Mouse (Mus musculus) kidney, embryonic 16.5 days (tissue): ENCODE measurements at regions not wholly inside any gene's neighbourhood (a gene's known extent, or its start where the extent isn't known, plus 50 kb on each side); places are given as distances from the start of the nearest gene placed in this dataset.

Source experiments
- ATAC-seq: fragments of 200-750 bp; cut with Nextera tagmentation; 2 replicates; pipeline ENCODE4 v1.8.0; 2017; ENCODE audit warnings: moderate TSS enrichment; ENCODE audit not compliant: low FRiP score, low TSS enrichment
- H3K27ac ChIP-seq: fragments of 300-500 bp; sonication (generic); 2 replicates; pipeline ENCODE4 v1.5.1; 2014; ENCODE audit warnings: low read length
- H3K27me3 ChIP-seq: fragments of 300-500 bp; sonication (generic); 2 replicates; pipeline ENCODE4 v1.6.1; 2014; ENCODE audit warnings: low read length, control low read depth, mixed read lengths; ENCODE audit not compliant: insufficient read depth
- H3K36me3 ChIP-seq: fragments of 300-500 bp; sonication (generic); 2 replicates; pipeline ENCODE4 v1.6.1; 2014; ENCODE audit warnings: low read length, control low read depth, mixed read lengths; ENCODE audit not compliant: insufficient read depth
- H3K4me1 ChIP-seq: fragments of 300-500 bp; sonication (generic); 2 replicates; pipeline ENCODE4 v1.6.1; 2014; ENCODE audit warnings: low read length, control low read depth, mixed read lengths; ENCODE audit not compliant: insufficient read depth
- H3K4me2 ChIP-seq: fragments of 300-500 bp; sonication (generic); replicated peaks from 2 replicates; pipeline ENCODE4 v1.6.1; 2014; ENCODE audit warnings: low read depth, low read length
- H3K4me3 ChIP-seq: fragments of 300-500 bp; sonication (generic); 2 replicates; pipeline ENCODE4 v1.5.1; 2014; ENCODE audit warnings: mild to moderate bottlenecking, low read length
- H3K9ac ChIP-seq: fragments of 300-500 bp; sonication (generic); replicated peaks from 2 replicates; pipeline ENCODE4 v1.6.1; 2014; ENCODE audit warnings: low read length
- H3K9me3 ChIP-seq: fragments of 300-500 bp; sonication (generic); 2 replicates; pipeline ENCODE4 v1.6.1; 2016; ENCODE audit warnings: low read length, control low read depth
- WGBS: fragments of 180-500 bp; shearing (Covaris S2); extraction: QIAGEN DNeasy Blood & Tissue Kit; methylation state at CpG from one replicate; pipeline ENCODE4 v1.1.7; 2014; 5-methylcytosine and 5-hydroxymethylcytosine counted together

DNA sequence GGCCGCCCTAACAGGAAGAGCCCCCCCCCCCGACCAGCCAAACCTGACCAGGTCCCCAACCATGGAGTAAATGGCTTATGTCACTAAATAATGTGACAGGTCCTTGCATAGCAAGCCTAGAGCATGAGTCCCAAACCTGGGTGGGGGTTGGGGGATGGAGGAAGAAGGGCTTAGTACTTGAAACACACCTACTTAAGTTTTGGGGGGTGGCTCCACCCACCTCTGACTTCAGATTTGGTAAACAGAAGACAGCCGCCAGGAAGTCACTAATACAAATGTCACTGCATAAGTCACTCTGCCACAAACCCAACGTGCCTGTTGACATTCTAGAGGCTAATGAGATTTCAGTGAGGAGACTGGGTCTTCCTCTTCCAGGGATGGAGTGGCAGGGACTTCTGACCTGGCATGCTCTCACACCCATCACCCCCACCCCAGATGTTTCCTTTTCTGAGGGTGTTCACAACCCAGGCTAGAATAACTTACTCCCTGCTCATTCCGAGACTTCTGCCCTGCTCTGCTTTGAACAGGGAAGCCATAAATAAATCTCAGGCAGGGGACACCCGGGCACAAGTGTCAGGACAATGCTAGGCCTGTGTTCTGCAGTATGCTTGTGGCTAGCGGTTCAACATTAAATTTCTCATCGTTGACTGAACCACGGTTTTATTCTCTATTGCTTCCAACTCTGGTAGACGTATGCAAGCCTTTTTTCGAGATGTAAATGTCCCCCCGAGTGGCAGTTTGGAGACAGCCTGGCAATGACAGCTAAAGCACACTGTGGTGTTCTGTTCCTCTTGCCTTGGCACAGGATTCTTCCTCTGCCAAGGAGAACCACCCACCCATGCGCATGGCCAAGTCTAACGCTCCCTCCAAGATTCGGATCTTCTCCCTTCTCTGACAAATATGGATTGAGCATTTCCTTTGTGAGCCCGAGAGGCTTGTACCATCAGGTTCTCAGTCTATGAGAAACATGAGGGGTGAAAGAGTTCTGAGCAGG is 161.6 kb upstream of the Dyrk2 start:
- no peaks in the 10 kb centered on the region for H3K36me3 ChIP-seq
- H3K4me3 ChIP-seq, result no peak overlapping the region
- no peak overlapping the region for H3K27ac ChIP-seq
- H3K9me3 ChIP-seq, result no peaks in the 10 kb centered on the region
- no peaks in the 10 kb centered on the region; the same call in 1 of the 2 replicates for H3K27me3 ChIP-seq
- no peak overlapping the region for H3K4me2 ChIP-seq
- WGBS, result 40% methylated on average over 16 of the region's 16 CpGs
- no peaks in the 10 kb centered on the region for H3K4me1 ChIP-seq
- ATAC-seq, result peak; percentile 76
- H3K9ac ChIP-seq, result no peak overlapping the region

DNA sequence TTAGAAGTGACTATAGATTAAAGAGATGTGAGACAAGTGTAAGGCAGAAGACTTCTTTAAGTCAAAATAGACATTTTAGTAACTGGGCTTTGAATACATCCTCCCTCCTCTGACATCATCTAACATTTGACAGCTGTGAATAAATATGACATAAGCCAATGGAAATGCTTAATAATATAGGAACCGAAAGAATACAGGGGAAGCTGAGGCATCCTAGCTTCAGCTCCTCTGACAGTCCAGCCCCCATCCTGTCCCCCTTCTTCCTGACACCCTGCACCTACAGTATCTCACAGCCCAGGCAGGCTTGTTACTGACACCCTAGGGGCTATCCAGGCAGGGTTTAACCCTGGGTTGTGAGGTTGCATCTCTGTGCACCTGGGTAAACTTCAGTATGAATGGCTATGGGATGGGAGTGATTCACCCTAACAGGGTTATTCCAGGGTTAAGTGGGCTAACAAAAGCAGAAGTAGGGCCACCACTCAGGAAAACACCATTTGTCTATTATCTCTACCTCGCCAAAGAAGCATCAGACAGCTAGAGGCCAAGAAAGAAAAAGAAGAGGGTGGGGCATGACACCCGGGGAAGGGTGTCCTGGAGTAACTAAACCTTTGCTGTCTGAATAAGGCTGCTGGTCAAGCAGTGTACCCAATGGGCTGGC is 158.6 kb upstream of the Dyrk2 start:
- Histone ChIP-seq H3K36me3 (no peaks in the 10 kb centered on the region), H3K27me3 (no peaks in the 10 kb centered on the region; the same call in none of the 2 replicates), H3K4me2 (no peak overlapping the region), H3K9me3 (no peaks in the 10 kb centered on the region), H3K27ac (no peak overlapping the region), H3K4me1 (no peaks in the 10 kb centered on the region), H3K4me3 (no peak overlapping the region), H3K9ac (no peak overlapping the region)
- 62% methylated on average over 3 of the region's 3 CpGs for WGBS
- no peak for ATAC-seq

DNA sequence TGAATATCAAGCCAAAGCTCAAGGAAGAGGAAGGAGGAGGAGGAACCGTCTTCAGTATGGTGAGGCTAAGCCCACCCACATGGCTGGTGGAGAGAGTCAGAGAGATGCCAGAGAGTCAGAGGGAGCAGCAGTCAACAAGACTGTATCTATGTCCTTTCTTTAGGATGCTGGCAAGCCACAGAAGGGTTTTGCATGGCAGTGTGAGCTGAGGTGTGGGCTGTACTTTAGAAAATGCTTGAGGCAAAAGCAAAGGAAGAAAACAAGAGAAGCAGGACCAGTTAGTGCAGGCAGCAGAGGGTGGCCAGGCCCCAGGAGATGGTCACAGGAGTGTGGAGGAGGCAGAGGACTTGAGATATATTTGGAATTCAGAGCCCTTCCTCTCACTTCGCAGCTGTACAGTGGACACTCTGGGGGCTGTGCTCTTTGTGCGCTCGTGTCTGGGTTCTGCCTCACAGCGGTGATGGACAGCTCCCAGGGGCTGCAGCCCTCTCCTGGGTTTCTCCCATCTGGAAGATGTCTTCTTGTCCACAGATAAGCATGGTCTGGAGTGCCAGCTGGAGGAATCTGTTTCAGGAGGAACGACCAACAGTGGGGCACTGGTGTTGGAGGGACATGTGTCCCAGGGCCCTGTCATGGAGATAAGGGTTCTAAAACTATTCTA is 157.4 kb upstream of the Dyrk2 start:
- WGBS, result 9% methylated on average over 6 of the region's 6 CpGs
- ATAC-seq, result peak; percentile 24; the same call in 1 of the 2 replicates
- no peak overlapping the region for H3K27ac ChIP-seq

DNA sequence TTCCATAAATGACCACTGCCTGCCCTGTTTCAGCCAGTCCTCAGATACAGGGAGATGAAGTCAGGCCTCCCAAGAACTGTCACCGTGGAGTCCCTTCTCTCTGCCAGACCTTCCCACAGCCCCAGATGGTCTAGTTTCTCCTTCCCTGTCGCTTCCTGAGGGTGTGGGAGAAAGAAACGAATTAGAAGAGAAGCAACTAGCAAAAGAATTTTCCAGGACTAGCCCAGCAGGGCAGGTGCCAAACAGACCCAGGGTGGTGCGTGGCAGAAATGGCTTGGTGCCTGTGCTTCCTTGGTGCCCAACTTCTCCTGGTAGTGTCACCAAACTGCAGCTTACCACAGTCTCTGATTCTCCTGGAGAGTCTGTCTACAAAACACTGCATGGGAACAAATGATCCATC is 156.3 kb upstream of the Dyrk2 start:
- Histone ChIP-seq H3K4me3 (no peak overlapping the region), H3K4me2 (no peak overlapping the region), H3K4me1 (no peaks in the 10 kb centered on the region), H3K36me3 (no peaks in the 10 kb centered on the region), H3K9ac (no peak overlapping the region), H3K27ac (no peak overlapping the region), H3K9me3 (no peaks in the 10 kb centered on the region), H3K27me3 (no peaks in the 10 kb centered on the region; the same call in none of the 2 replicates)
- WGBS, result 66% methylated on average over 4 of the region's 4 CpGs
- ATAC-seq, result no peak

More for the DNA sequence above, 157.4 kb upstream of the Dyrk2 start:
- no peak overlapping the region for H3K4me2 ChIP-seq
- no peaks in the 10 kb centered on the region for H3K9me3 ChIP-seq
- no peaks in the 10 kb centered on the region; the same call in none of the 2 replicates for H3K27me3 ChIP-seq
- H3K36me3 ChIP-seq, result no peaks in the 10 kb centered on the region
- H3K9ac ChIP-seq, result no peak overlapping the region
- no peak overlapping the region for H3K4me3 ChIP-seq
- H3K4me1 ChIP-seq, result no peaks in the 10 kb centered on the region

DNA sequence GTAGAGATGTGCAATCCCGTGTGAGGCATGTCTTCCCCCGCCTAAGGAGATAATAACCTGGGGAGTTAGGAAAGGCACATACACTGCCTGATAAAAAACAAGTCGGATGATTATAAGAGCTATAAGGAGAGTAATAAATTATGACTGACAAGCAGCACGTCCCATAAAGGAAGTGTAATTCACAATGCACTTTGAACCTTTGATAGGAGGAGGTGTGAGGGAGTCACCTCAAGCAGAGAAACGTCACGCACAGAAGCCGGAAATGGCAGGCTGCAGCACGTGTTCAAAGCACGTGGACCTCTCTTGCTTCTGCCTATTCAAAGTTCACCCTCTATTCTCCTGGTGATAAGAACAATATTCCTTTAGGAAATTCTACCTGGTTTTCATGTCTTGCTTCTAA is 154.4 kb upstream of the Dyrk2 start:
- H3K4me1 ChIP-seq, result no peaks in the 10 kb centered on the region
- H3K4me3 ChIP-seq, result no peak overlapping the region
- no peaks in the 10 kb centered on the region for H3K36me3 ChIP-seq
- 20% methylated on average over 9 of the region's 9 CpGs for WGBS
- ATAC-seq, result no peak
- H3K4me2 ChIP-seq, result no peak overlapping the region
- H3K9me3 ChIP-seq, result no peaks in the 10 kb centered on the region
- H3K27ac ChIP-seq, result no peak overlapping the region
- H3K9ac ChIP-seq, result no peak overlapping the region
- H3K27me3 ChIP-seq, result no peaks in the 10 kb centered on the region; the same call in none of the 2 replicates

DNA sequence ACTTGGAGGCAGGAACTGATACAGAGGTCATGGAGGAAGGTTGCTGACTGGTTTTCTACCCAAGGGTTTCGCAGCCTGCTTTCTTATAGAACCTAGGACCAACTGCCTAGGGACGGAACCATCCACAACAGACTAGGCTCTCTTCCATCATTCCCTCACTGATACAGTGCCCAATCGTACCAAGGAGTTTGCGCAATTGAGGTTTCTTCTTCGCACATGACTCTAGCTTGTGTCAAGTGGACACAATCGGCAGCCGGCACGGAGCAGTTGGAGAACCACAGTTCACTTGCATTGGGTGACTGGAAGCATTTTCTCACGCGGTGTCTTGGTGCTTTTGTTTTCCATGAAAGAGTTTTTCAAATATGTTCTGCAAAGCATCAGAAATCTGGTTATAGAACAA is 149.1 kb upstream of the Dyrk2 start:
- H3K27ac ChIP-seq, result no peak overlapping the region
- H3K4me1 ChIP-seq, result 0 out of 2 replicates have a peak, but pooled peaks cover under 1% of the 10 kb centered on the region
- H3K4me3 ChIP-seq, result no peak overlapping the region
- no peaks in the 10 kb centered on the region for H3K36me3 ChIP-seq
- WGBS, result 91% methylated on average over 10 of the region's 10 CpGs
- H3K27me3 ChIP-seq, result no peaks in the 10 kb centered on the region
- no peaks in the 10 kb centered on the region for H3K9me3 ChIP-seq
- H3K4me2 ChIP-seq, result no peak overlapping the region
- H3K9ac ChIP-seq, result no peak overlapping the region
- no peak for ATAC-seq

DNA sequence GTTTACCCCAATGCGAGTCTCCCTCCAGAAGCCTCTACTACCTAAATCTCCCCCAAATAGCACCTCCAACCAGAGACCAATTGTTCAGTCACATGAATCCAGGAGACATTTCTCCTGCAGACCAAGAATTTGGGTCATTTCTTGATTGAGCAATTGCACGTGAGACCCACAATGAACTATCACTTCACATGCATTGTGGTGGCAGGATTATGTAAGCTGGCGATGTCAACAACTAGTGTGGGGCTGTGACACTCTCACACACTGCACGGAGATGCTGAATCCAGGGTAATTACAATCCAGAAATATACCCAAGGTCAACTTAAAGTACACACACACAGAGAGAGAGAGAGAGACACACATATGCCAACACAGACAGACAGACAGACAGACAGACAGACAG is 148.5 kb upstream of the Dyrk2 start:
- H3K9me3 ChIP-seq, result no peaks in the 10 kb centered on the region
- H3K4me1 ChIP-seq, result 0 out of 2 replicates have a peak, but pooled peaks cover 4% of the 10 kb centered on the region
- 89% methylated on average over 4 of the region's 4 CpGs for WGBS
- no peak overlapping the region for H3K4me2 ChIP-seq
- H3K4me3 ChIP-seq, result no peak overlapping the region
- ATAC-seq, result no peak
- no peaks in the 10 kb centered on the region for H3K36me3 ChIP-seq
- no peak overlapping the region for H3K27ac ChIP-seq
- no peak overlapping the region for H3K9ac ChIP-seq
- H3K27me3 ChIP-seq, result no peaks in the 10 kb centered on the region

DNA sequence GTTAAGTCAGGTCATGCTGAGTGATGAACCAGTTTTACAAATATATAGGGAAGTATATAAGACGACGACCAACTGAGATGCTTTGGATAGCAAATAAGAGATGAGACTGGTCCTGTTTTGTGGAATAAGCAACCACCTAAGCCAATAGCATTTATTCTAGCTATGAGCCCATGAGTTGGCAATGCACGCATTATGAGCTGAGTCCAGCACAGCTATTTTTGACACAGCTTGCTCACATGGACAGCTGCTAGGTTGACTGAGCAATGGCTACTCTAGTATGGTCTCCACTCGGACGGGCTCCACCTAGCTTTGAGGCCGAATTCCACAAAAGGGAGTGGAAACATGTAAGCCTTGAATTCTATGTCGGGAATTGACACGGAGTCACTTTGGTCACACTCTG is 146.1 kb upstream of the Dyrk2 start:
- Histone ChIP-seq H3K27ac (no peak overlapping the region), H3K4me3 (no peak overlapping the region), H3K9ac (no peak overlapping the region), H3K4me1 (peaks cover 4% of the 10 kb centered on the region; the same call in 1 of the 2 replicates), H3K4me2 (no peak overlapping the region), H3K9me3 (no peaks in the 10 kb centered on the region), H3K27me3 (peaks cover 3% of the 10 kb centered on the region; the same call in 1 of the 2 replicates), H3K36me3 (no peaks in the 10 kb centered on the region)
- 87% methylated on average over 8 of the region's 8 CpGs for WGBS
- no peak for ATAC-seq

DNA sequence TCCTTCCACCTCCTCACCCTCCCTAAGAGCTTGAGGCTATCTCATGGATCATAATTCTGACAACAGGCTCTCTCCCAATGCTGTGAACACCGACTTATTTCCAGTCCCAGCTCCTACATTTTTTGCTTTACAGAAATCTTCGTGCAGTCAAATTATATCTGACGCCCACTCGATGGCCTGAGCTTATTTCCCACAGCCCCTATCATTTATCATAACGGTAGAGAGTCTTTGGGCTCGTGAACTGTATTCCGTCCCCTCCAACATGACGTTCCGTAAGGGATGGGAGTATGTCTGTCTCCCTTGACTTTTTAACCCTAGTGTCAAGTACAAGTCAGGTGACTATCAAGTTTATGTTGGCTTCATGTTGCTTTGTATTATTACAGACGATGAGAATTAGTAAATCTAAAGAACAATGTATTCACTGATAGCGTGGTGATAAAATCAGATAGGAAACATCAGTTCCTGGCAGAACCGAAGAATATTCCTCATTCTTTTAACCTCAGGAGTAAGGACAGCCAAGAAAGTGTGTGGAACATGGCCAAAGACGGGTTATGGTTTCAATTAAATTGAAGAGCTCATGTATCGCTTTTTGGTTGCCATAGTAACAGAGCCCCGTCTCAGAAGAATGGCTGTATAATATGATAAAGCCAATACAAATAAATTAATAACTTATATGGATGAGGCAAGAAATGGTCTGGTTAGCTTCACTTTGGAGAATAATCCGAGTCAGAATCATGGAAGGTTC is 145.5 kb upstream of the Dyrk2 start:
- Histone ChIP-seq H3K27ac (no peak overlapping the region), H3K4me3 (no peak overlapping the region), H3K4me2 (no peak overlapping the region), H3K27me3 (peaks cover 3% of the 10 kb centered on the region; the same call in 1 of the 2 replicates), H3K36me3 (no peaks in the 10 kb centered on the region), H3K9ac (no peak overlapping the region), H3K9me3 (no peaks in the 10 kb centered on the region), H3K4me1 (peaks cover 4% of the 10 kb centered on the region; the same call in 1 of the 2 replicates)
- WGBS, result 66% methylated on average over 16 of the region's 16 CpGs
- no peak for ATAC-seq
